Mouse (Mus musculus) CH12.LX (cell line): Measurements from ENCODE around the gene Gata2. TPM values are rescaled to one million over a fixed set of nuclear protein-coding genes. Genes with fewer than 3 reads are reported as not detected.

Source experiments
- DNase-seq: peaks from one replicate; pipeline ENCODE4 v3.0.0-alpha.2; 2013; ENCODE audit errors: extremely low read depth
- H3K27ac ChIP-seq: 2 replicates; pipeline ENCODE4 v1.5.1; 2012; ENCODE audit warnings: low read depth, mild to moderate bottlenecking, control low read depth, moderate library complexity; ENCODE audit not compliant: insufficient read depth
- H3K27me3 ChIP-seq: replicated peaks from 2 replicates; pipeline ENCODE3; 2012; ENCODE audit warnings: inconsistent platforms
- H3K36me3 ChIP-seq, 2 experiments: replicated peaks in 1 of 2; 2 replicates each; pipeline versions ENCODE3 to v1.6.1; 2012; ENCODE audit warnings: inconsistent platforms in 1 of 2, low read length in 1 of 2, mild to moderate bottlenecking in 1 of 2, mixed read lengths in 1 of 2, moderate library complexity in 1 of 2; ENCODE audit not compliant: control insufficient read depth in 1 of 2, insufficient read depth in 1 of 2
- H3K4me1 ChIP-seq, 2 experiments: 2 replicates each; pipeline ENCODE4 v1.6.1; 2012; ENCODE audit warnings: inconsistent platforms in 1 of 2, moderate library complexity in 1 of 2; ENCODE audit not compliant: insufficient read depth in 2 of 2, control insufficient read depth in 1 of 2
- H3K4me2 ChIP-seq: 2 replicates; pipeline ENCODE4 v1.6.1; 2012; ENCODE audit warnings: low read depth, mild to moderate bottlenecking, control low read depth; ENCODE audit not compliant: poor library complexity, insufficient read depth, severe bottlenecking
- H3K4me3 ChIP-seq, 3 experiments: fragments of 150-350 bp in 1 of 3; sonication (generic) in 1 of 3; replicated peaks in 1 of 3; 2 replicates each; pipeline versions ENCODE3 to v1.5.1; 2011 to 2012; ENCODE audit warnings: low read depth in 2 of 3, low read length in 2 of 3, mild to moderate bottlenecking in 2 of 3, moderate library complexity in 2 of 3, control low read depth in 1 of 3, improper control_type of control experiment in 1 of 3, inconsistent platforms in 1 of 3, mixed read lengths in 1 of 3; ENCODE audit not compliant: poor library complexity in 1 of 3
- H3K79me2 ChIP-seq: replicated peaks from 2 replicates; pipeline ENCODE4 v1.6.1; 2012; ENCODE audit warnings: mild to moderate bottlenecking, moderate library complexity; ENCODE audit not compliant: control insufficient read depth, poor library complexity, insufficient read depth, severe bottlenecking; ENCODE audit errors: extremely low read depth
- H3K9ac ChIP-seq: 2 replicates; pipeline ENCODE4 v1.6.1; 2012; ENCODE audit warnings: low read depth, mild to moderate bottlenecking, control low read depth, moderate library complexity; ENCODE audit not compliant: insufficient read depth
- H3K9me3 ChIP-seq: replicated peaks from 2 replicates; pipeline ENCODE3; 2012; ENCODE audit warnings: low read length, inconsistent platforms, mixed read lengths
- BHLHE40 ChIP-seq: IDR thresholded peaks from 2 replicates; pipeline ENCODE4 v1.6.1; 2011; ENCODE audit warnings: mild to moderate bottlenecking, low read depth, low read length, improper control_type of control experiment
- CHD1 ChIP-seq: IDR thresholded peaks from 2 replicates; pipeline ENCODE4 v1.6.1; 2012; ENCODE audit warnings: low read depth, low read length, improper control_type of control experiment, inconsistent platforms
- CHD2 ChIP-seq: IDR thresholded peaks from 2 replicates; pipeline ENCODE4 v1.6.1; 2011; ENCODE audit warnings: low read length, improper control_type of control experiment
- CTCF ChIP-seq, 2 experiments: IDR thresholded peaks in 1 of 2; conservative IDR thresholded peaks in 1 of 2; 2 replicates each; pipeline ENCODE4 v1.5.1; 2011 to 2012; ENCODE audit warnings: low read depth in 2 of 2, low read length in 2 of 2, improper control_type of control experiment in 1 of 2, inconsistent platforms in 1 of 2, mild to moderate bottlenecking in 1 of 2, moderate library complexity in 1 of 2
- E2F4 ChIP-seq: IDR thresholded peaks from 2 replicates; pipeline ENCODE4 v1.6.1; 2011; ENCODE audit warnings: low read depth, low read length, improper control_type of control experiment; ENCODE audit not compliant: insufficient replicate concordance
- GABPA ChIP-seq: IDR thresholded peaks from 2 replicates; pipeline ENCODE4 v1.6.1; 2012; ENCODE audit warnings: low read depth, low read length, improper control_type of control experiment, inconsistent platforms; ENCODE audit not compliant: insufficient replicate concordance
- HCFC1 ChIP-seq: IDR thresholded peaks from 2 replicates; pipeline ENCODE4 v1.6.1; 2012; ENCODE audit warnings: low read depth, mild to moderate bottlenecking, inconsistent platforms, low read length, improper control_type of control experiment
- JUN ChIP-seq: IDR thresholded peaks from 2 replicates; pipeline ENCODE4 v1.6.1; 2011; ENCODE audit warnings: low read depth, mild to moderate bottlenecking, low read length, improper control_type of control experiment, moderate library complexity; ENCODE audit not compliant: insufficient read depth
- KAT2A ChIP-seq: IDR thresholded peaks from 2 replicates; pipeline ENCODE4 v1.6.1; 2012; ENCODE audit warnings: low read length, improper control_type of control experiment, inconsistent platforms; ENCODE audit not compliant: insufficient replicate concordance
- MAX ChIP-seq: IDR thresholded peaks from 2 replicates; pipeline ENCODE4 v1.6.1; 2011; ENCODE audit warnings: low read length, improper control_type of control experiment
- MAZ ChIP-seq: IDR thresholded peaks from 2 replicates; pipeline ENCODE4 v1.6.1; 2012; ENCODE audit warnings: low read depth, mild to moderate bottlenecking, inconsistent platforms, low read length, improper control_type of control experiment, moderate library complexity
- MEF2A ChIP-seq: IDR thresholded peaks from 2 replicates; pipeline ENCODE4 v1.6.1; 2014; ENCODE audit warnings: low read depth, mild to moderate bottlenecking, inconsistent platforms, low read length, improper control_type of control experiment, borderline replicate concordance
- MYC ChIP-seq: IDR thresholded peaks from 2 replicates; pipeline ENCODE4 v1.6.1; 2011; ENCODE audit warnings: low read depth, mild to moderate bottlenecking, improper control_type of control experiment, low read length
- NELFE ChIP-seq: IDR thresholded peaks from 2 replicates; pipeline ENCODE4 v1.6.1; 2011; ENCODE audit warnings: low read depth, low read length, improper control_type of control experiment
- NRF1 ChIP-seq: IDR thresholded peaks from 2 replicates; pipeline ENCODE4 v1.6.1; 2014; ENCODE audit warnings: low read depth, mild to moderate bottlenecking, inconsistent platforms, low read length, improper control_type of control experiment, moderate library complexity
- PAX5 ChIP-seq: IDR thresholded peaks from 2 replicates; pipeline ENCODE4 v1.6.1; 2012; ENCODE audit warnings: low read length, inconsistent platforms, mixed read lengths
- POLR2AphosphoS2 ChIP-seq: IDR thresholded peaks from 2 replicates; pipeline ENCODE4 v1.6.1; 2011; ENCODE audit warnings: low read depth, low read length, improper control_type of control experiment
- RAD21 ChIP-seq: IDR thresholded peaks from 2 replicates; pipeline ENCODE4 v1.6.1; 2011; ENCODE audit warnings: low read depth, mild to moderate bottlenecking, low read length, improper control_type of control experiment, moderate library complexity
- RCOR1 ChIP-seq: conservative IDR thresholded peaks from 2 replicates; pipeline ENCODE4 v1.6.1; 2012; ENCODE audit warnings: low read depth, mild to moderate bottlenecking, inconsistent platforms, low read length, improper control_type of control experiment
- TCF12 ChIP-seq: IDR thresholded peaks from 2 replicates; pipeline ENCODE4 v1.6.1; 2014; ENCODE audit warnings: low read depth, mild to moderate bottlenecking, inconsistent platforms, low read length, improper control_type of control experiment
- USF1 ChIP-seq: IDR thresholded peaks from 2 replicates; pipeline ENCODE4 v1.6.1; 2014; ENCODE audit warnings: low read depth, mild to moderate bottlenecking, inconsistent platforms, low read length, improper control_type of control experiment
- ZC3H11A ChIP-seq: IDR thresholded peaks from 2 replicates; pipeline ENCODE4 v1.6.1; 2012; ENCODE audit warnings: low read depth, mild to moderate bottlenecking, inconsistent platforms, low read length, improper control_type of control experiment
- ZKSCAN1 ChIP-seq: IDR thresholded peaks from 2 replicates; pipeline ENCODE4 v1.6.1; 2012; ENCODE audit warnings: low read depth, inconsistent platforms, low read length, improper control_type of control experiment, borderline replicate concordance
- dilution Hi-C: fragments of 300-500 bp; cut with MboI; formaldehyde crosslinking; loops from 2 replicates; pipeline ENCODE4 v1.14.3; 2020; ENCODE audit warnings: low sequenced_read_pairs; ENCODE audit not compliant: extremely low pct_unique_long_range_greater_than_20kb, extremely low pct_ligation_motif_present
- in situ Hi-C: fragments of 300-500 bp; cut with MboI; formaldehyde crosslinking; loops from 3 replicates; pipeline ENCODE4 v1.14.3; 2019; ENCODE audit warnings: low sequenced_read_pairs, low pct_ligation_motif_present, low pct_unique_long_range_greater_than_20kb, mixed read lengths
- polyA plus RNA-seq: library from polyadenylated mRNA; unstranded; fragments of >175 nt; gene quantifications from 2 replicates; pipeline ENCODE4 v1.2.1, GENCODE M21; 2012; ENCODE audit warnings: low read depth; ENCODE audit not compliant: insufficient read length
- total RNA-seq, 2 experiments: library from RNA; depleted of rRNA; stranded (reverse); fragments of 300-350 nt in 1 of 2; fragments of >200 nt in 1 of 2; gene quantifications; 2 replicates each; pipeline ENCODE4 v1.2.3; 2012 to 2014

Gene Gata2
- total and polyA plus RNA-seq, 3 experiments, result not detected

DNA sequence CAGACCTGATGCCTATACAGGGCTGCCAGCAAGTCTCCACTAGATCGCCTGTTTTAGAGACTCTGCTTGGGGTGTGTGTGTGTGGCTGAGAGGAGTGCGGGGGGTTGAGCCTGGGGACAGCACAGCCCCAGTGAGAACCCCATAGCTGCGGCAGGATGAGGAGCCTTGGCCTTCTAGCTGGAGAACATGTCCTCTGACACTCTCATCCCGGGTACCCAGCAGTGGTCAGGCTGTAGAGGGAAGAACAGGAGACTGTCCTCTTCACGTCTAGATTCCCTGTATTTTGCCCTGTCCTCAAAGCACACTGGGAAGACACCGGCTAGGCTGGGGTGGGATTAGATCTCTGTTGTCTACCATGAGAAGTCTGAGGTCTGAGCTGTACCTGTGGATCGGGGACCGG is 41.8 kb downstream of the Gata2 start:
- Histone ChIP-seq H3K27me3 (peaks cover 53% of the 10 kb centered on the region), H3K9ac (no peak overlapping the region), H3K4me1 (no peaks in the 10 kb centered on the region; a peak in 1 of 4 replicates), H3K36me3 (no peaks in the 10 kb centered on the region), H3K4me2 (no peak overlapping the region), H3K9me3 (no peaks in the 10 kb centered on the region), H3K4me3 (no peak overlapping the region), H3K79me2 (no peaks in the 10 kb centered on the region), H3K27ac (no peak overlapping the region)
- DNase-seq, result no peak
- dilution Hi-C loops, result no loop called here
- TF ChIP-seq RAD21 (no peak), NELFE (no peak), POLR2AphosphoS2 (no peak), MEF2A (no peak), GABPA (no peak), E2F4 (no peak), MAZ (no peak), CTCF (conservative IDR thresholded peaks at IDR 0.05 in 1 of 2, IDR thresholded peaks at IDR 0.05 in 1 of 2; ENCODE audit: low read depth in 2 of 2, low read length in 2 of 2) (no peak), KAT2A (no peak), CHD2 (no peak), MYC (no peak), ZKSCAN1 (no peak), HCFC1 (no peak), CHD1 (no peak), NRF1 (no peak), PAX5 (no peak), BHLHE40 (no peak), RCOR1 (no peak)
- in situ Hi-C loops, result loop anchor here (10.0 kb wide), 1 partner anchor 51 kb away; no protein-coding TSS in a partner anchor

DNA sequence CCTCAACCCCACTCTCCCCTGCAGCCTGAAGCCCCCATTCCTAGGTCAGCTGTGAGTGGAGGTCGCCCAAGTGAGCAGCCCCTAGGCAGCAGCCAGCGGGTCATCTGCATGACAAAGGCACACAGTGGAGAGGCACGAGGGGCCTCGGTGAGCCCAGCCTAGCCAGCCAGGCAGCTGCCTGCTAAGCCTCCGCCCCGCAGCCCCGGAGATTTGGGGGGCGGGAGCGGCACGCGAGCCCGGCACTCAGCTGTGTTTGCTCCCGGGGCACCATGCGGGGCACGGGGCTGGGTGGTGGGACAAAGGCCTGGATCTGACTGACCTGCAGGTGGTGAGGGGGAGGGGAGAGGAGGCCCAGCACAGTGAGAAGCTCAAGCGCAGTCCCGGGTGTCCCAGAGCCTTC is 42.3 kb downstream of the Gata2 start:
- in situ Hi-C loops, result loop anchor here (10.0 kb wide), 1 partner anchor 51 kb away; no protein-coding TSS in a partner anchor
- peaks cover 48% of the 10 kb centered on the region for H3K27me3 ChIP-seq
- H3K9me3 ChIP-seq, result no peaks in the 10 kb centered on the region
- H3K4me1 ChIP-seq, result no peaks in the 10 kb centered on the region; a peak in 1 of 4 replicates
- no peak overlapping the region for H3K4me2 ChIP-seq
- no peaks in the 10 kb centered on the region for H3K79me2 ChIP-seq
- dilution Hi-C loops, result no loop called here
- DNase-seq, result no peak
- H3K27ac ChIP-seq, result no peak overlapping the region
- no peaks in the 10 kb centered on the region for H3K36me3 ChIP-seq
- H3K4me3 ChIP-seq, result no peak overlapping the region
- no peak overlapping the region for H3K9ac ChIP-seq
- no peak for TF ChIP-seq JUN
- TF ChIP-seq POLR2AphosphoS2, result no peak
- TF ChIP-seq MAX, result no peak
- no peak for TF ChIP-seq HCFC1
- TF ChIP-seq TCF12, result no peak
- TF ChIP-seq ZC3H11A, result no peak
- TF ChIP-seq RAD21, result no peak
- no peak for TF ChIP-seq CHD1
- no peak for TF ChIP-seq GABPA
- TF ChIP-seq KAT2A, result no peak
- no peak for TF ChIP-seq USF1
- TF ChIP-seq, all 38 proteins: peak for 0
